Mouse (Mus musculus): ENCODE measurements at regions not wholly inside any gene's neighbourhood (a gene's known extent, or its start where the extent isn't known, plus 50 kb on each side); places are given as distances from the start of the nearest gene placed in this dataset.

DNA sequence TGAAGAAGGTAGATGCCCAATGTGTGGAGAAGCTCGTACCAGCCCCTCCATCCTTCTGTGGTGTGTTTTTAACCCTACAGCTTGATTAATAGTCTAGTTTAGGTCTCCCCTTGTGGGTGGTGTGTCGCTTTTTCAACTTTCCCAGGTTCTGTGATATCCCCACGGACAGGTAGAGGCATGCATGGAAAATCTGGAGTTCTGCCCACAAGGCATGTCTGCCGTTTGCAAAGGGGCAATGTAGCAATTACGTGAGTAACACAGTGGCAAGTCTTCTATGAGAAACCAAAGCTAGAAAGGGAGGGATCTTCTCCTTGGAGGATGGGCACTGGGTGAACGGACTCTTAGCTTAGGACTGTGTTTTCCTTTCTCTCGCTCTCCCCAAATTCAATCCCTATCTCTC, 153.2 kb upstream of the Frmd6 start:
- no peak for TF ChIP-seq CTCF (IDR thresholded peaks at IDR 0.05)
- TF ChIP-seq EP300 (IDR thresholded peaks at IDR 0.05): no peak
